Mouse (Mus musculus): ENCODE results near the gene Olfr803. TPM values are rescaled to one million over a fixed set of nuclear protein-coding genes. Genes with fewer than 3 reads are reported as not detected.

Gene Olfr803
- total RNA-seq (2021), result not detected
- long read RNA-seq, experiment 1, result 0 reads
- long read RNA-seq, experiment 2, result 0 reads

DNA sequence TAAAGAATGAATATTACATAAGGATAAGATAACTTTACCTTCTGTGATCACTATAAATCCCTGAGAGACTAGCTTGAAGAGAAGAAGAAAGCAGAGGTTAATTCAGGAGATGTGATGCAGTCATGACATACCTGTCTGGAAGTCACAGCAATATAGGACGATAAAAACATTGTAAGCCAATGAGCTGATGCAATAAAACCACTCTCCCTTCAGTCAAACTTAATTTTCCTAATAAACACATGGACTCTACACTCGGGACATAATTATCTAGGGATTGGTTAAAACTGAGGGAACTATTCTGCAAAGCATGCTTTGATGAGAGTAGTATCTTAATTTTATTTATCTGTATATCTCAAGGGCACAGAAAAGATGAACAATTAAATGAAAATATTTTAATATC lies at the start of gene Olfr803:
TSS of gene Olfr803 (minus strand) at position 101 of the 400 bp plus-strand sequence.
- no peak for DNase-seq

DNA sequence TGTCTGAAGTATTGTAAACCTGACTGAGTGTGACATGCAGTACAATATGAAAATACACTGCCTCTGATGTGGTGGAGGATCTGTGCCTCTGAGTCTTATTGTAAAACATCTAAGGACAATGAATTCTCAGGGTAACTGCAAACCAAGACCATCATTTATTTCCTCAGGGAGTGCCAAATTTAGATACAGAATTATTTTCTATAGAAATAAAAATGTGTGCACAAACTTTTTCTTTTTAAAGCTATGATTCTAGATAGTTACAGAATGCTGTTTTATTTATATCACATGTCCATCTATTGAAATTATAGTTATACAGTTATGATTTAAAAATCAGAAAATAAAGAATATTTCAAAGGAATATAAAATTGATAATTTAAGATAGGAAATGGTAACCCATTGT lies 47.7 kb upstream of the Olfr803 start, which contains the start of gene Olfr806:
TSS of gene Olfr806 (minus strand) at position 101 of the 400 bp plus-strand sequence.
- no peak for DNase-seq

DNA sequence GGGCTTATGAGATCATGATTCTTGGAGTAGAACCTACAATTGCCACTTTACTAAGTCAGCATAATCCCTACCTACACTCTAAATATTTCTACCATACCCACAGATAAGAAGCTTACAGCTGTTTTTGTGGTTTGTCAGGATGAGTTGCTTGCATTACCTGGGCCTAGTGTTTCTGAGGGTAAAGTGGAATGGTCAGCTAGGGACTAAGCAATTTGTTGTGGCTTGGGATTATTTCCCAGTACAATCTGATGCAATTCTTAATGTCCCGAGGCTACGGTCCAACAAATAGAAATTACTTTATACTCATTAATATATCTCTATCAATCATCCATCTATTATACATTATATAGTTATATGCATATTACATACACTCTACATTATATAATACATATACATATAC lies 35.2 kb upstream of the Olfr803 start, which contains the start of gene Olfr805:
TSS of gene Olfr805 (minus strand) at position 101 of the 400 bp plus-strand sequence.
- no peak for DNase-seq

DNA sequence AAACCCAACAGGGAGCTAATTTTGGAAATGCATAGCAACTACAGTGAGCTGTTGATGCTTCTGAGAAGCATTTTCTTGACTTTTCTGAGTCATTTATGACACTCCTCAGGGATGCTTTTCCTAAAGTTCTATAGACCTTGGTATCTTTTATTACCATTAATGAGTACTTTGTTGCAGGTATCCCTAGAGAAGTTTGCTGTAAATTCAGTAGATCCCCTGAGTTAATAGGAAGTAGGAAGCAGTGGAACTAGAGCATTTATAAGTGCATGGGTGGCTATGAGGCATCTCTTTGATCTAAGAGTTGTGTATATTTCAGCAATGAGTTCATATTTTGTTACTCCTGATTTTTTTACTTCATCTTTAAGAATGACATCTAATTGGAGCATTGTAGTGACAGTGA lies 8.8 kb upstream of the Olfr803 start, which contains the start of gene Olfr804:
TSS of gene Olfr804 (plus strand) at position 301 of the 400 bp plus-strand sequence.
- DNase-seq, result no peak

DNA sequence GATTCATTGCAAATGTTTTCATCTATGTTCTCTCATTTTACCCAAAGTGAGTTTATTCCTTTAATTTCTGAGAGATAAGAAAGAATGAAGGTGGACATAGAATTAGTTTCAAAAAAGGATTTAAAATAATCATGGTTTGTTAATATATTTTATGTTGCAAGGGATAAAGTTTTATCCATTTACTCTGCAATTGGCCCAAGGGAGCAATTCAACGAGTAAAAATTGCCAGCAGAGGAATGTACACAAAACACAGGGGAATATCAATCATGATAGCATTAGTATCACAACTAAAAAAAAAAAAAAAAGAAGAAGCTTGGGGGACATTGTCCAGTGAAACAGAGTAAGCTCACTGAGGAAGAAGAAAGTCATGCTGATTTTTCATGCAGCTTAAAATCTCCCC lies 6.0 kb downstream of the Olfr803 start, which contains the start of gene Olfr802:
TSS of gene Olfr802 (minus strand) at position 101 of the 400 bp plus-strand sequence.
- no peak for DNase-seq

DNA sequence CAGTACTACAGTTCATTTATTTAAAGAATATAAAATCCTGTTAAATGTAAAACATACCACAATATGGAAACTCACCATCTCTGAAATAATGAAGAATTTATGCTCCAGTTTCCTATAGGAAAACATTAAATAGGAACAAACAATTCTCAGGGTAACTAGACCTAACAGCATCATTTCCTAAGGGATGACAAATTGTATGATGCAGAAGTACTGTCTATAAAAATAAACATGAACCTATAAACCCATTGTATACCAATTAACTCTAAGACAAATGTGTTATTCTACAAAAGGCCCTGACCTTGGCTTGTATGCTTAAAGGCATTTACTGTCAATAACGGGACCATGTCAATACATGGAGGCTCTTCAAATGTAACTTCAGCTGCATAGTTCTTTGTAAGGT lies 20.3 kb downstream of the Olfr803 start, which contains the start of gene Olfr801:
TSS of gene Olfr801 (minus strand) at position 101 of the 400 bp plus-strand sequence.
- no peak for DNase-seq

DNA sequence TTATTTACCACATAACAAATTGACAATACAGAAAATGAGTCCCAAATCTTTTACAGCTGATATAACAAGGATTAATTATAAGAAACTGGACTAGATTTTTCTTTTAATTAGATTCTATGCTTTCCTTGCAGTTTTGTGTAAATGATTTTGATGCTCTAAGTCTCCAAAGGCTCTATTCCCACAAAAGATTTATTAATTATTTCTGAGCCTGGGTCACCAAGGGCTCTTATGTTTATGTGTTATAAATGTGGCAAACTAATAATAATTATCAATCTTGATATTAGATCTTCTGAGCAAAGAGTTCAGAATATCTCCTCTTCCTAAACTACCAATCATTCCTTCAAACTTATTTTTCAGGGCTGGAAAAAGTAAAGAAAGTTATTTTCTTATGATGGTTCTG lies 36.7 kb downstream of the Olfr803 start, which contains the start of gene Olfr800:
TSS of gene Olfr800 (plus strand) at position 301 of the 400 bp plus-strand sequence.
- DNase-seq, result no peak

DNA sequence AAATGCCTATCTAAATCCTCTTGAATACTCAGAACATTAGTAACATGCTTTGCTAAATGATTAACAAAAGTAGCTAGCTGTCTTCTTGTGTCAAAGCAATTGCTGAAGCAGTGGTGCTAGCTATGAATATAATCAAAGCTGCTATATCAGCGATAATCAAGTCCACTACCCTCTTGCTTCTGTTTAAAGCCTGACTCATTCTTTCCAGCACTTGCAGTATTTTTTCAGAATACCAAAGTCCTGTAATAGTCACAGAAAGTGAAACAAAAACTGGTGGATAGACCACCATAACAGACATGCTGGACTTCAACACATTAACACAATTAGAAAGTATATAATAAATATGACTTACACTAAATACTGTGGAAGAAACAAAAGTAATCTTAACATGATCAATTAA lies 42.3 kb downstream of the Olfr803 start:
- no peak for DNase-seq

Small RNAs within 50 kb of the gene (microRNA-seq; reads per million reads assigned to microRNA genes)
- not detected for gene Gm24485

Other genes starting within 250 kb of the Olfr803 start
- gene Olfr787, start 232.4 kb downstream of the Olfr803 start, total RNA-seq (2021), result not detected
- gene Olfr788, start 223.3 kb downstream of the Olfr803 start, total RNA-seq (2021), result not detected
- not detected for gene Olfr789, start 209.5 kb downstream of the Olfr803 start, total RNA-seq (2021)
- gene Olfr790, start 195.8 kb downstream of the Olfr803 start, total RNA-seq (2021), result not detected
- gene Olfr791, start 172.5 kb downstream of the Olfr803 start, total RNA-seq (2021), result not detected
- gene Olfr792, start 155.1 kb downstream of the Olfr803 start, total RNA-seq (2021), result not detected
- not detected for gene Olfr794, start 126.6 kb downstream of the Olfr803 start, total RNA-seq (2021)
- not detected for gene Olfr796, start 81.7 kb downstream of the Olfr803 start, total RNA-seq (2021)
- not detected for gene Olfr798, start 66.4 kb downstream of the Olfr803 start, total RNA-seq (2021)
- not detected for gene Olfr799, start 56.8 kb downstream of the Olfr803 start, total RNA-seq (2021)
- gene Olfr800, start 36.6 kb downstream of the Olfr803 start, total RNA-seq (2021), result not detected
- gene Olfr801, start 20.4 kb downstream of the Olfr803 start, total RNA-seq (2021), result not detected
- gene Olfr802, start 6.1 kb downstream of the Olfr803 start, total RNA-seq (2021), result not detected
- not detected for gene Olfr804, start 8.9 kb upstream of the Olfr803 start, total RNA-seq (2021)
- gene Olfr805, start 35.1 kb upstream of the Olfr803 start, total RNA-seq (2021), result not detected
- not detected for gene Olfr806, start 47.6 kb upstream of the Olfr803 start, total RNA-seq (2021)
- not detected for gene Olfr807, start 63.5 kb upstream of the Olfr803 start, total RNA-seq (2021)
- gene Olfr808, start 71.2 kb upstream of the Olfr803 start, total RNA-seq (2021), result not detected
- not detected for gene Olfr809, start 80.4 kb upstream of the Olfr803 start, total RNA-seq (2021)
- not detected for gene Olfr810, start 100.6 kb upstream of the Olfr803 start, total RNA-seq (2021)
- gene Olfr811, start 110.1 kb upstream of the Olfr803 start, total RNA-seq (2021), result not detected
- gene Olfr812, start 151.8 kb upstream of the Olfr803 start, total RNA-seq (2021), result not detected
- gene Olfr813, start 161.1 kb upstream of the Olfr803 start, total RNA-seq (2021), result not detected
- not detected for gene Olfr814, start 185.6 kb upstream of the Olfr803 start, total RNA-seq (2021)
- gene Olfr815, start 211.6 kb upstream of the Olfr803 start, total RNA-seq (2021), result not detected
- gene Olfr816, start 221.3 kb upstream of the Olfr803 start, total RNA-seq (2021), result not detected

All from adrenal gland, postnatal 10 days (tissue).